9 mouse cellular contexts compared by ENCODE assay signal in genomic region chr13:109992775-109993505, GRCm38 (mm10).
DNase-seq lines count a peak whose midpoint lies in the region; ATAC-seq lines count a peak whose summit lies in the region.
"Had no signal": no experiment of that assay in that cellular context is flagged by ENCODE, and none has a peak within 500 bp of the region (broad histone marks: within the 10 kb centered on the region; RNA-seq: fewer than 3 reads in every experiment).

No protein-coding gene starts in this region.

- WGBS in hindbrain, embryonic 14.5 days = 80% methylated on average over 5 of the region's 5 CpGs
- WGBS in hindbrain, embryonic 11.5 days = 75% methylated on average over 5 of the region's 5 CpGs
- 22% methylated on average over 5 of the region's 5 CpGs for WGBS in heart, embryonic 15.5 days
- WGBS in stomach, embryonic 14.5 days = 34% methylated on average over 5 of the region's 5 CpGs

- no peak for ATAC-seq in hindbrain, embryonic 14.5 days (ENCODE audit: low FRiP score)
- no peak for ATAC-seq in hindbrain, embryonic 11.5 days (ENCODE audit: low FRiP score)
- peak; percentile 81 for ATAC-seq in heart, embryonic 15.5 days (replicated peaks; ENCODE audit: insufficient number of reproducible peaks, insufficient read depth, low FRiP score, low read depth)
- ATAC-seq in stomach, embryonic 14.5 days (ENCODE audit: insufficient number of reproducible peaks, insufficient read depth, low FRiP score, low read depth) = peak; percentile 42; the same call in 1 of the 2 replicates

- peak; percentile 64 for DNase-seq in hindbrain, embryonic 14.5 days (ENCODE audit: low spot score)
- DNase-seq in hindbrain, embryonic 11.5 days (ENCODE audit: low spot score) = no peak
- peak; percentile 68 for DNase-seq in adipocyte (ENCODE audit: low spot score)
- peak; percentile 52 for DNase-seq in embryo, embryonic 11 days
- DNase-seq in layer of hippocampus, postnatal 36 days = peak; percentile 42 to 45
- DNase-seq in spleen, postnatal 14 days (ENCODE audit: low spot score in 2 of 2) = no peak

- H3K9me3 ChIP-seq in hindbrain, embryonic 14.5 days (ENCODE audit: control insufficient read depth, low read length) = no peaks in the 10 kb centered on the region
- no peaks in the 10 kb centered on the region for H3K9me3 ChIP-seq in hindbrain, embryonic 11.5 days (ENCODE audit: control insufficient read depth, low read length)
- no peaks in the 10 kb centered on the region for H3K9me3 ChIP-seq in heart, embryonic 15.5 days (replicated peaks)
- H3K9me3 ChIP-seq in stomach, embryonic 14.5 days (ENCODE audit: control insufficient read depth, low read depth, low read length) = no peaks in the 10 kb centered on the region

- H3K9ac ChIP-seq in hindbrain, embryonic 14.5 days = no peak overlapping the region
- no peak overlapping the region for H3K9ac ChIP-seq in hindbrain, embryonic 11.5 days (ENCODE audit: low read depth, low read length)
- no peak overlapping the region for H3K9ac ChIP-seq in heart, embryonic 15.5 days
- no peak overlapping the region for H3K9ac ChIP-seq in stomach, embryonic 14.5 days (replicated peaks; ENCODE audit: low read depth, low read length)

- H3K36me3 ChIP-seq in hindbrain, embryonic 14.5 days (replicated peaks; ENCODE audit: control insufficient read depth, insufficient read depth) = no peaks in the 10 kb centered on the region
- no peaks in the 10 kb centered on the region for H3K36me3 ChIP-seq in hindbrain, embryonic 11.5 days (ENCODE audit: control insufficient read depth, insufficient read depth, low read length)
- H3K36me3 ChIP-seq in heart, embryonic 15.5 days = no peaks in the 10 kb centered on the region
- no peaks in the 10 kb centered on the region for H3K36me3 ChIP-seq in stomach, embryonic 14.5 days (ENCODE audit: control insufficient read depth, insufficient read depth, low read length)

- no peak overlapping the region for H3K4me3 ChIP-seq in hindbrain, embryonic 14.5 days (replicated peaks; ENCODE audit: low read length)
- H3K4me3 ChIP-seq in hindbrain, embryonic 11.5 days (ENCODE audit: low read depth, low read length) = no peak overlapping the region
- no peak overlapping the region for H3K4me3 ChIP-seq in heart, embryonic 15.5 days
- H3K4me3 ChIP-seq in stomach, embryonic 14.5 days (ENCODE audit: low read depth, low read length) = no peak overlapping the region
- H3K4me3 ChIP-seq: erythroblast, embryonic 14.5 days had no signal

- H3K4me2 ChIP-seq in hindbrain, embryonic 14.5 days (replicated peaks) = no peak overlapping the region
- H3K4me2 ChIP-seq in hindbrain, embryonic 11.5 days (replicated peaks; ENCODE audit: low read depth, low read length) = no peak overlapping the region
- no peak overlapping the region for H3K4me2 ChIP-seq in heart, embryonic 15.5 days
- H3K4me2 ChIP-seq in stomach, embryonic 14.5 days (replicated peaks; ENCODE audit: low read depth, low read length) = no peak overlapping the region

- H3K4me1 ChIP-seq in hindbrain, embryonic 14.5 days (replicated peaks; ENCODE audit: control insufficient read depth, insufficient read depth, low read length) = no peaks in the 10 kb centered on the region
- H3K4me1 ChIP-seq in hindbrain, embryonic 11.5 days (replicated peaks; ENCODE audit: control insufficient read depth, insufficient read depth, low read length) = no peaks in the 10 kb centered on the region
- H3K4me1 ChIP-seq in heart, embryonic 15.5 days (replicated peaks) = peaks cover 27% of the 10 kb centered on the region
- peaks cover 16% of the 10 kb centered on the region; the same call in 1 of the 2 replicates for H3K4me1 ChIP-seq in stomach, embryonic 14.5 days (ENCODE audit: control insufficient read depth, insufficient read depth, low read length)

- no peaks in the 10 kb centered on the region for H3K27me3 ChIP-seq in hindbrain, embryonic 14.5 days (ENCODE audit: control insufficient read depth, insufficient read depth, low read length)
- H3K27me3 ChIP-seq in hindbrain, embryonic 11.5 days (ENCODE audit: control insufficient read depth, insufficient read depth, low read length) = no peaks in the 10 kb centered on the region
- H3K27me3 ChIP-seq in heart, embryonic 15.5 days = no peaks in the 10 kb centered on the region
- H3K27me3 ChIP-seq in stomach, embryonic 14.5 days (ENCODE audit: control insufficient read depth, insufficient read depth, low read length) = no peaks in the 10 kb centered on the region

- H3K27ac ChIP-seq in hindbrain, embryonic 14.5 days = no peak overlapping the region
- H3K27ac ChIP-seq in hindbrain, embryonic 11.5 days (ENCODE audit: low read depth, low read length) = no peak overlapping the region
- peak overlapping the region; percentile 60 for H3K27ac ChIP-seq in heart, embryonic 15.5 days
- H3K27ac ChIP-seq in stomach, embryonic 14.5 days (ENCODE audit: low read length) = no peak overlapping the region

Comparison
In these comparisons a context has a peak if more than half of its experiments do, and no peak if none do; other contexts are left out.
1. DNase-seq: peak in hindbrain, embryonic 14.5 days (single experiment), adipocyte (single experiment), embryo, embryonic 11 days (single experiment) and layer of hippocampus, postnatal 36 days (2 of 2); none in hindbrain, embryonic 11.5 days (single experiment) and spleen, postnatal 14 days (0 of 2).
2. ATAC-seq: peak in heart, embryonic 15.5 days (single experiment) and stomach, embryonic 14.5 days (single experiment); none in hindbrain, embryonic 14.5 days (single experiment) and hindbrain, embryonic 11.5 days (single experiment).